Mouse (Mus musculus) kidney, embryonic 15.5 days (tissue): Measurements from ENCODE around the gene E130309D02Rik. TPM values are rescaled to one million over a fixed set of nuclear protein-coding genes. Genes with fewer than 3 reads are reported as not detected.

Experiments
- ATAC-seq: fragments of 200-750 bp; cut with Nextera tagmentation; replicated peaks from 2 replicates; pipeline ENCODE4 v1.8.0; 2017; ENCODE audit warnings: moderate TSS enrichment; ENCODE audit not compliant: low FRiP score
- H3K27ac ChIP-seq: fragments of 300-500 bp; sonication (generic); 2 replicates; pipeline ENCODE4 v1.5.1; 2015; ENCODE audit warnings: mild to moderate bottlenecking, inconsistent platforms
- H3K27me3 ChIP-seq: fragments of 300-500 bp; sonication (generic); 2 replicates; pipeline ENCODE4 v1.6.1; 2015; ENCODE audit warnings: inconsistent platforms
- H3K36me3 ChIP-seq: fragments of 300-500 bp; sonication (generic); 2 replicates; pipeline ENCODE4 v1.6.1; 2015; ENCODE audit warnings: inconsistent platforms
- H3K4me1 ChIP-seq: fragments of 300-500 bp; sonication (generic); 2 replicates; pipeline ENCODE4 v1.6.1; 2015; ENCODE audit warnings: inconsistent platforms
- H3K4me2 ChIP-seq: fragments of 300-500 bp; sonication (generic); 2 replicates; pipeline ENCODE4 v1.6.1; 2015; ENCODE audit warnings: moderate library complexity, mild to moderate bottlenecking, inconsistent platforms
- H3K4me3 ChIP-seq: fragments of 300-500 bp; sonication (generic); replicated peaks from 2 replicates; pipeline ENCODE4 v1.5.1; 2015; ENCODE audit warnings: mild to moderate bottlenecking, inconsistent platforms
- H3K9ac ChIP-seq: fragments of 300-500 bp; sonication (generic); 2 replicates; pipeline ENCODE4 v1.6.1; 2015; ENCODE audit warnings: mild to moderate bottlenecking, inconsistent platforms
- H3K9me3 ChIP-seq: fragments of 300-500 bp; sonication (generic); replicated peaks from 2 replicates; pipeline ENCODE4 v1.6.1; 2016; ENCODE audit warnings: inconsistent platforms
- WGBS: fragments of 180-500 bp; shearing (Covaris S2); methylation state at CpG from one replicate; pipeline ENCODE4 v1.1.7; 2015; ENCODE audit warnings: mixed read lengths; 5-methylcytosine and 5-hydroxymethylcytosine counted together
- polyA plus RNA-seq: library from polyadenylated mRNA; unstranded; fragments of >200 nt; fragmentation: Nextera tagmentation; extraction: Ambion mirVana; gene quantifications from 2 replicates; pipeline ENCODE4 v1.2.1, GENCODE M21; 2015

E130309D02Rik gene
- polyA plus RNA-seq, 1 experiment from 2014 or later: 43.6 TPM

DNA sequence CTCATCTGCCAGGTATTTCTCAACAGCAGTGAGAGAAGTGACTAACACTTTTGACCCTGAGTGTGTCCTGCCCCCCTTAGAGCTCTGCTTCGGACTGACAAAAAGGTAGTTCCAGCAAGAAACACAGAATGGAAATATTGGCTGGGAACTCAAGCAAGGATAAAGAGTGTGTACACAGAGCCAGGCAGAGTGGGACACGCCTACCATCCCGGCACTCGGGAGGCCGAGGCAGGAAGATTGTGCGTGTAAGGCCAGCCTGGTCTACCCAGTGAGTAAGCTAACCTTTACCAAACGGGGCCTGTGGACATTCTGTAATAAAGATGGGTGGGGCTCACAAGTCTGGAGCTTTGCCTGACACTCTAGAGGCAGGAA is 19.9 kb upstream of the E130309D02Rik start:
- H3K4me1 ChIP-seq: peaks cover 2% of the 10 kb centered on the region
- no peak for ATAC-seq
- 75% methylated on average over 7 of the region's 7 CpGs for WGBS
- H3K36me3 ChIP-seq: no peaks in the 10 kb centered on the region
- no peak overlapping the region for H3K27ac ChIP-seq
- H3K9ac ChIP-seq: no peak overlapping the region
- H3K9me3 ChIP-seq: no peaks in the 10 kb centered on the region
- no peak overlapping the region for H3K4me2 ChIP-seq
- no peaks in the 10 kb centered on the region for H3K27me3 ChIP-seq
- no peak overlapping the region for H3K4me3 ChIP-seq

DNA sequence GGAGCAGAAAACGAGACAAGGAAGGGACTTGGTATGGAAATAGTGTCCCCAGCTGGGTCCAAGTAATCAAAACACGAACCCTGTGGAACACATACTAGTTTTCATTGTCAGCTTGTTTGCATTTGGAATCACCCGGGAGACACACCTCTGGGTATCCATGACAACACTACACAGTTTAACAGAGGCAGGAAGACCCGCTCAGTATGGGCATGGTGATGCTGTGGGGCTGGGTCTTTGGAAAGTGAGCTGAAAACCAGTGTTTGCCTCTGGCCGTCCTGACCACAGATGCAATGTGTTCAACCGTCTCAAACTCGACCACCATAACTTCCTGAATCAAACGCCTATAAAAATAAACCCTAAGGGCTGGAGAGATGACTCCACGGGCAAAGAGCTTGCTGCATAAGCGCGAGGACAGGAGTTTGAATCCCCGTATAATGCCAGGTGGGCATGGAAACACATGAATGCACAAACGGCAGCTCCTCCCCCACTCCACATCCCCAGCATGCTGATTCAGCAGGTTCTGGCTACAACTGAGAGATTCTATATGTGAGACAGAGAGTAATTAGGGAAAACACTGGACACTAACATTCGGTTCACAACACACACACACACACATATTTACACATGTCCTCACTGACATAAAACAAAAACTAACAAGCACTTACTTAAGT is 19.4 kb upstream of the E130309D02Rik start:
- WGBS: 60% methylated on average over 14 of the region's 14 CpGs
- Histone ChIP-seq H3K4me2 (no peak overlapping the region), H3K27me3 (no peaks in the 10 kb centered on the region), H3K9ac (no peak overlapping the region), H3K36me3 (no peaks in the 10 kb centered on the region), H3K9me3 (no peaks in the 10 kb centered on the region), H3K4me3 (no peak overlapping the region), H3K4me1 (peaks cover 7% of the 10 kb centered on the region), H3K27ac (no peak overlapping the region)
- ATAC-seq: no peak

DNA sequence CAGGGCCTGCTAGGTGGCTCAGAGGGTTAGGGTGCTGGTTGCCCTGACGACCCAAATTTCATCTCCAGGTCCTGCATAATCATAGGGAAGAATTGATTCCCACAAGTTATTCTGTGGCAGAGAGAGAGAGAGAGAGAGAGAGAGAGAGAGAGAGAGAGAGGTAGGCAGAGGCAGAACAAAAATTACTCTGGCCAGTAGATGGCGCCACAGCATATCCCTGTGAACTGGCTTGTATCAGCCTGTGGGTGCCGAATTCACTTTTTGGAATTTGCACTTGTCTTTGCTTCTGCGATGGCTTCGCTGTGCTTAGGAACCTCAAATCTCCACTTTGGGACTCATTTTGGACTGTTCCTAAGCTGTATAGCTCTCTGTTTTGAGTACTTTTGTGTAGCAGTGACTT is 18.7 kb upstream of the E130309D02Rik start:
- ATAC-seq: 0 out of 2 replicates have a peak, but pooled peaks have one; percentile 37
- H3K4me1 ChIP-seq: peaks cover 8% of the 10 kb centered on the region
- H3K4me3 ChIP-seq: no peak overlapping the region
- H3K9ac ChIP-seq: no peak overlapping the region
- 12% methylated on average over 5 of the region's 5 CpGs for WGBS
- H3K9me3 ChIP-seq: no peaks in the 10 kb centered on the region
- H3K4me2 ChIP-seq: peak overlapping the region; percentile 29; the same call in 1 of the 2 replicates
- no peaks in the 10 kb centered on the region for H3K27me3 ChIP-seq
- H3K27ac ChIP-seq: no peak overlapping the region
- no peaks in the 10 kb centered on the region for H3K36me3 ChIP-seq

DNA sequence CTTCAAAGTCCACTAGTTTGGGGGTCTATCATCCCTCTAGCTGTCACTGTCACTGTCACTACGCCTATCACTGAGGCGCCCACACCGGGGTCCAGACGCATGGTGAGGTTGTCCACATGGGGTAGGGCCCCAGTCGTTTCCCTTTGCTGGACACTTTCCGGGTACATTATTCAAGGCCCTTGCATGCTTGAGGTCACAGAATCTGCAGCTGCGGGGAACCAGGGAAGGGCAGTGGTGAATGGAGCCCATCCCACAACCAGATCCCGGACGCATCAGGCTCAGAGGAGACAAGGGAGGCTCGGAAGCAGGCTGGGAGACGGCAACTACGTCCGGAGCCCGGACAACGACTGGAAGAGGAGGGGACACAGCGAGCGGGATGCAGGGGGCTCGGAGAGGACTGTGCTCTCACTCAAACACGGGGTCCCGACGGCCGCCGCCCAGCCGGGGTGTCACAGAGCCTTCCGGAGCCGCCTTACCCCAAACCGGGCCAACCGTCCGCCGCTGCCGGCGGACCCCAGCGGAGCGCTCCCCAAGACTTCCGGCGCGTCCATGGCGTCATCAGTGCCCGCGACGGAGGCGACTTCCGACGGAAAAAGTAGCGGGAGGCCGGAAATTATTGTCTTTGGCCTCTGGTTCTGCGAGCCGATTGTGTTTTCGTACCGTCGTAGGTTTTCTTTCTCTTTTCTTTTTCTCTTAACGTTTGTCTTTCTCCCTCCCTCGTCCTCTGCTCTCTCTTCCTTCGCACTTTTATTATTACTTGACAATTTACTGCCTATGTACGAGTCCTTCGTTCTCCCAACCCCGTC is 13.7 kb upstream of the E130309D02Rik start, which contains the start of gene Zdhhc4:
TSS of gene Zdhhc4 (minus strand) at position 567 of the 806 bp plus-strand sequence.
- peak within 1 kb of the TSS; percentile 93 for H3K4me2 ChIP-seq
- peaks cover 34% of the 10 kb centered on the region for H3K36me3 ChIP-seq
- no peaks in the 10 kb centered on the region for H3K9me3 ChIP-seq
- peak; percentile 78 for ATAC-seq
- H3K27ac ChIP-seq: peak within 1 kb of the TSS; percentile 73
- no peaks in the 10 kb centered on the region for H3K27me3 ChIP-seq
- H3K4me3 ChIP-seq: peak within 1 kb of the TSS; percentile 97
- peak within 1 kb of the TSS; percentile 89 for H3K9ac ChIP-seq
- WGBS: under 1% methylated on average over 57 of the region's 57 CpGs
- peaks cover 23% of the 10 kb centered on the region for H3K4me1 ChIP-seq

- H3K4me2 ChIP-seq: no peak overlapping the region
- H3K9ac ChIP-seq: no peak overlapping the region
- H3K4me3 ChIP-seq: no peak overlapping the region
- peaks cover 25% of the 10 kb centered on the region for H3K4me1 ChIP-seq
- 57% methylated on average over 8 of the region's 8 CpGs for WGBS
- H3K27ac ChIP-seq: no peak overlapping the region
- H3K36me3 ChIP-seq: peaks cover 75% of the 10 kb centered on the region
- H3K27me3 ChIP-seq: no peaks in the 10 kb centered on the region
- H3K9me3 ChIP-seq: no peaks in the 10 kb centered on the region
- ATAC-seq: no peak
Measured at GRCm38 (mm10) chr5:143317288-143317610, 2.1 kb upstream of the E130309D02Rik start.

DNA sequence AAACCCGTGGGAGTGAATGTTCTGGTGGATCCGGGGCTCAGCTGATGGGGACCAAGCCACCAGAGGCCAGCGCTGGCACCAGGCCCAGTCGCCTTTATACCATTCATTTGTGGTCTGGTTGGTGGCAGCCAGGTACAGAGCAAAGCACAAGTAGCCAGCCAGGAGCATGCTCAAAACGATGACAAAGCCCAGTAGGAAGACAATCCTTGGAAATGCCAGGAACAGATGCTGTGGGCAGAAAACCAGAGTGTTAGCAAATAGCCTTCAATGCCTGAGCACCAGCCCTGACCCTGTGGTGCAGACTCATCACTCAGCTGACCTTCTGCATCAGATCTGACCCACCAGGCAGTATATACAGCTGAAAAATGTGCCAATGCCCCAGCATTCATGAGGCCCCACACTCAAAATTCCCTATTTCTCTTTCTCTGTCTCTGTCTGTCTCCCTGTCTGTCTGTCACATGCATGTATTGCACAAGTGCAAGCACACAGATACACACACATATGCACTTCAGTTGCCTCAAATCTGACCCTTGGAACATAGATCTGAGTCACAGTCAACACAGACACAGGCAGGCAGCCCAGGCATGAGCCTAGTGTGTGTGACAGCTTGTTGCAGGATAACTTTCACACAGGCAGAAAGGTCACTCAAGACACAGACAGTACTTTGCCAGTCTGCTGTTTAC is 1.6 kb upstream of the E130309D02Rik start:
- H3K4me2 ChIP-seq: no peak overlapping the region
- H3K27me3 ChIP-seq: no peaks in the 10 kb centered on the region
- no peak overlapping the region for H3K4me3 ChIP-seq
- H3K9ac ChIP-seq: no peak overlapping the region
- WGBS: 84% methylated on average over 5 of the region's 5 CpGs
- H3K36me3 ChIP-seq: peaks cover 75% of the 10 kb centered on the region
- no peak for ATAC-seq
- no peaks in the 10 kb centered on the region for H3K9me3 ChIP-seq
- H3K27ac ChIP-seq: no peak overlapping the region
- H3K4me1 ChIP-seq: peaks cover 26% of the 10 kb centered on the region

GRCm38 (mm10) chr5:143315514-143315888 is 341 bp upstream of the E130309D02Rik start:
- peak overlapping the region; percentile 91 for H3K4me2 ChIP-seq
- peak overlapping the region; percentile 94; the same call in 1 of the 2 replicates for H3K9ac ChIP-seq
- no peaks in the 10 kb centered on the region for H3K27me3 ChIP-seq
- H3K27ac ChIP-seq: 0 out of 2 replicates have a peak overlapping the region, but pooled peaks have one; percentile 18
- peaks cover 75% of the 10 kb centered on the region for H3K36me3 ChIP-seq
- H3K4me3 ChIP-seq: peak overlapping the region; percentile 95
- 14% methylated on average over 8 of the region's 8 CpGs for whole genome bisulfite sequencing
- ATAC-seq: no peak
- no peaks in the 10 kb centered on the region for H3K9me3 ChIP-seq
- peaks cover 29% of the 10 kb centered on the region for H3K4me1 ChIP-seq

DNA sequence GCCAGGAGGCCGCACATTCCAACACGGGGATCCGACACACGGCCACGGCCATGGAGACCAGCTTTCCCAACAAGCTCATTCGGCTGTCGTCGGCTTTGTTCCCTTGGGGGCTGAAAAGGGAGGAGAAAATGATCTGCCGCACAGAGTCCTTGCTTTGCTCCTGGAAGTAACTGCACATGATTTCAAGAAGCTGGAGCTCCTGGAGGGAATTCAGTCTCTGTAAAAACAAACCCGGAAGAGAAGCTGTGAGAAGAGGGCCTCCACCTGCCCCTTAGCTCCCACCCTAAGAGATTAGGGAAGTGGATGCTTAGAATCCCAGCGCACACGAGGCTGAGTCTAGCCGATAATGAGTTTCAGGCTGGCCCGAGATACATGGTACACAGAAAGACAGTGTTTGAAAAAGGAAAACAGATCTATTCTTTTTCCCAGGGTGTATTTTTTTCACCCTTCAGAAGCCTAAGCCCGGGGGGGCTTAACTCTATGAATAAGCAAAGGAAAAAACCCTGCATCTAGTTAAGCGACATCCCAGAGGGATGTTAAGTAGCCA is 904 bp downstream of the E130309D02Rik start:
- WGBS: 1% methylated on average over 16 of the region's 16 CpGs
- peaks cover 75% of the 10 kb centered on the region for H3K36me3 ChIP-seq
- ATAC-seq: no peak

DNA sequence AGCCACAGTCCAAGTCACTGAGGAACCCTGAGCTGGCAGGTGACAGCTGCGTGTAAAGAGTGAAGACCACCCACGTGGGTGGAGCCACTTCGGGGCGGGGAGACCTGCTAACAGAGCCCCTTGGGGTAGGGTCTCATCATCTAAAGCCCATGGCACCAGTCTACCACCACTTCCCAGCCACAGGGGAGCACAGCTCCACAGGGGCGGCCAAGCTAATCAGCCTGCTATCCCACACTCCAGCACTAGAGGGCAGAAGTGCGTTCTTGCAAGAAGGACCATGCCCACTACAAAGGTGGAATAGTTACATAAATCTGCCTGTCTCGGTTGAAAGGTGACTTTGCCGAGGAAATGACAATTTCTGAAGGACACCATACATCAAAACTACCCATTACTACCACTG is 3.3 kb downstream of the E130309D02Rik start:
- Histone ChIP-seq H3K9me3 (no peaks in the 10 kb centered on the region), H3K4me3 (no peak overlapping the region), H3K27ac (no peak overlapping the region), H3K4me2 (no peak overlapping the region), H3K4me1 (peaks cover 23% of the 10 kb centered on the region), H3K27me3 (no peaks in the 10 kb centered on the region), H3K9ac (no peak overlapping the region), H3K36me3 (peaks cover 75% of the 10 kb centered on the region)
- ATAC-seq: no peak
- 64% methylated on average over 8 of the region's 8 CpGs for WGBS

More for the DNA sequence above, 904 bp downstream of the E130309D02Rik start:
- Histone ChIP-seq H3K27ac (peak overlapping the region; percentile 94), H3K4me1 (peaks cover 29% of the 10 kb centered on the region), H3K4me2 (peak overlapping the region; percentile 91), H3K4me3 (peak overlapping the region; percentile 95), H3K9ac (peak overlapping the region; percentile 94), H3K9me3 (no peaks in the 10 kb centered on the region), H3K27me3 (no peaks in the 10 kb centered on the region)

DNA sequence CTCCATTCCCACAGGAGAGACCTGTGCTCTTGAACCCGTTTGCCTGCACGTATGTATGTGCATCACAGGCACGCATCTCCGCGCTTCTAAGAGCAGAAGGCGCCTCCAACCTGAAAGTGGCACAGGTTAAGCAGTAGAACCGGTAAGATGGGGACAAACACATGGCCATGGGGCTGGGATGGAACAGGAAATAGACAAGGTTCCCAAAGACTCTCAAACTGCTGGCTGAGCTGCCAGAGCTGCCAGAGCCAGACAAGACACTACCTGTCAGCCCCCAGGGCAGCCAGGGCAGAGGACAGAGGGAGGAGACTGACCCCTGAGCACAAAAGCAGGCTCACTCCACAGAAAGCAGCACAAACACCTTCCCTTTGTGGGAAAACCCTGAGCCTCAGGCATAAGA is 5.2 kb downstream of the E130309D02Rik start:
- H3K9me3 ChIP-seq: no peaks in the 10 kb centered on the region
- H3K4me2 ChIP-seq: no peak overlapping the region
- H3K36me3 ChIP-seq: peaks cover 83% of the 10 kb centered on the region
- H3K4me1 ChIP-seq: peaks cover 19% of the 10 kb centered on the region
- 94% methylated on average over 7 of the region's 7 CpGs for WGBS
- no peak for ATAC-seq
- H3K27ac ChIP-seq: no peak overlapping the region
- H3K27me3 ChIP-seq: no peaks in the 10 kb centered on the region
- H3K4me3 ChIP-seq: no peak overlapping the region
- H3K9ac ChIP-seq: no peak overlapping the region

- H3K36me3 ChIP-seq: peaks cover 92% of the 10 kb centered on the region
- no peak for ATAC-seq
- no peak overlapping the region for H3K4me3 ChIP-seq
- peaks cover 17% of the 10 kb centered on the region for H3K4me1 ChIP-seq
- no peaks in the 10 kb centered on the region for H3K27me3 ChIP-seq
- 91% methylated on average over 5 of the region's 5 CpGs for WGBS
- no peak overlapping the region for H3K27ac ChIP-seq
- H3K4me2 ChIP-seq: no peak overlapping the region
- no peaks in the 10 kb centered on the region for H3K9me3 ChIP-seq
- H3K9ac ChIP-seq: no peak overlapping the region
Measured at GRCm38 (mm10) chr5:143308825-143309224, 6.3 kb downstream of the E130309D02Rik start.

DNA sequence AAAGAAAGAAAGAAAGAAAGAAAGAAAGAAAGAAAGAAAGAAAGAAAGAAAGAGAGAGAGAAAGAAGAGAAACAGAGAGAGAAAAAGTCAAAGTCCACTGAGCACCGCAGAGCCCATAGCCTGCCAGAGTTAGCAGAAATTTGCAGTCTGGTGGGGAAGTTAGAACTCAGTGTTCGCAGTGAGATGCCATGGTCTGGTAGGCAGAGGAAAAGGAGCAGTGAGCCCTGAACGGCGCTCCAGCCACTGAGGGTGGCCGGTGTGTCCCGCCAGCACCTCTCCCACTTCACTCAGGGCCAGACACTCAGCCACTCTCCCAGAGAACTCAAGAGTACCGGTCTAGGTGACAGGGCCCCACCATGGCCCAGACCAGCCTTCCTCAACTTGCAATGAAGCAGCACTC is 10.9 kb downstream of the E130309D02Rik start:
- no peak overlapping the region for H3K4me2 ChIP-seq
- 0 out of 2 replicates have a peak, but pooled peaks cover 4% of the 10 kb centered on the region for H3K4me1 ChIP-seq
- peaks cover 98% of the 10 kb centered on the region for H3K36me3 ChIP-seq
- 65% methylated on average over 7 of the region's 7 CpGs for WGBS
- ATAC-seq: no peak
- no peak overlapping the region for H3K27ac ChIP-seq
- H3K9ac ChIP-seq: no peak overlapping the region
- no peaks in the 10 kb centered on the region for H3K27me3 ChIP-seq
- no peak overlapping the region for H3K4me3 ChIP-seq
- H3K9me3 ChIP-seq: no peaks in the 10 kb centered on the region
